In genomic region chr5:150906053-150907040, GRCm38 (mm10) we compare ENCODE assay signal across 9 mouse cellular contexts. TPM values are rescaled to one million over a fixed set of nuclear protein-coding genes. Genes with fewer than 3 reads are reported as not detected.
A peak's percentile ranks its signal among the peaks of the same experiment; 100 is the strongest.
DNase-seq lines count a peak whose midpoint lies in the region; ATAC-seq lines count a peak whose summit lies in the region.
"Had no signal": no experiment of that assay in that cellular context is flagged by ENCODE, and none has a peak within 500 bp of the region (broad histone marks: within the 10 kb centered on the region; RNA-seq: fewer than 3 reads in every experiment).

No protein-coding gene starts in this region.

- H3K27ac ChIP-seq in forebrain, embryonic 12.5 days: peak overlapping the region; percentile 94
- H3K27ac ChIP-seq in neural tube, embryonic 11.5 days (ENCODE audit: low read depth, low read length): peak overlapping the region; percentile 49; the same call in 1 of the 2 replicates

- 15% methylated on average over 9 of the region's 9 CpGs for WGBS in forebrain, embryonic 12.5 days
- 32% methylated on average over 9 of the region's 9 CpGs for WGBS in neural tube, embryonic 11.5 days

- H3K9me3 ChIP-seq in forebrain, embryonic 12.5 days: no peaks in the 10 kb centered on the region
- H3K9me3 ChIP-seq in neural tube, embryonic 11.5 days (ENCODE audit: control insufficient read depth, low read length): no peaks in the 10 kb centered on the region

- intact Hi-C loops in heart, postnatal 10 days (cut with DNase I): no loop called here

- DNase-seq in ZHBTc4 (ENCODE audit: low read depth, low spot score): peak; percentile 38
- peak; percentile 55 for DNase-seq in layer of hippocampus, adult 9-10 months (ENCODE audit: low spot score)
- peak; percentile 66 for DNase-seq in neural tube, embryonic 11.5 days (ENCODE audit: low spot score)
- no peak for DNase-seq in adrenal gland, postnatal 25 days
- no peak for DNase-seq in thymus, postnatal 10 days (ENCODE audit: low spot score in 2 of 2)
- DNase-seq in thymus, postnatal 36 days: no peak
- DNase-seq in heart, postnatal 10 days: no peak
- DNase-seq: liver, postnatal 0 days had no signal

- H3K4me1 ChIP-seq in forebrain, embryonic 12.5 days: peaks cover 18% of the 10 kb centered on the region
- H3K4me1 ChIP-seq in neural tube, embryonic 11.5 days (ENCODE audit: control insufficient read depth, insufficient read depth, low read length): no peaks in the 10 kb centered on the region

- H3K9ac ChIP-seq in forebrain, embryonic 12.5 days: peak overlapping the region; percentile 29; the same call in 1 of the 2 replicates
- peak overlapping the region; percentile 20; the same call in 1 of the 2 replicates for H3K9ac ChIP-seq in neural tube, embryonic 11.5 days (ENCODE audit: low read length)
- H3K9ac ChIP-seq: liver, postnatal 0 days had no signal

- no peak overlapping the region for H3K4me3 ChIP-seq in forebrain, embryonic 12.5 days (replicated peaks)
- H3K4me3 ChIP-seq in neural tube, embryonic 11.5 days (ENCODE audit: low read depth, low read length): no peak overlapping the region

- H3K27me3 ChIP-seq in forebrain, embryonic 12.5 days: no peaks in the 10 kb centered on the region
- no peaks in the 10 kb centered on the region for H3K27me3 ChIP-seq in neural tube, embryonic 11.5 days (ENCODE audit: control insufficient read depth, insufficient read depth, low read length)

- ATAC-seq in forebrain, embryonic 12.5 days (ENCODE audit: low FRiP score): peak; percentile 98
- peak; percentile 92 for ATAC-seq in neural tube, embryonic 11.5 days (ENCODE audit: insufficient read depth, low FRiP score, low TSS enrichment)
- ATAC-seq: liver, postnatal 0 days had no signal

- H3K4me2 ChIP-seq in forebrain, embryonic 12.5 days: peak overlapping the region; percentile 40
- H3K4me2 ChIP-seq in neural tube, embryonic 11.5 days (ENCODE audit: low read depth): peak overlapping the region; percentile 15; the same call in 1 of the 2 replicates

- no peaks in the 10 kb centered on the region for H3K36me3 ChIP-seq in forebrain, embryonic 12.5 days (replicated peaks)
- no peaks in the 10 kb centered on the region for H3K36me3 ChIP-seq in neural tube, embryonic 11.5 days (ENCODE audit: control insufficient read depth, insufficient read depth, low read length)

RNA-seq across cellular contexts. Expression of gene Kl, which starts 46.1 kb away (rescaled TPM):
- 0.19 and 0.20 TPM in 2 replicates for polyA plus RNA-seq in forebrain, embryonic 12.5 days (2016; fragmentation: Nextera tagmentation; extraction: Ambion mirVana)
- 0.26 and 0.32 TPM in 2 replicates for polyA plus RNA-seq in neural tube, embryonic 11.5 days (2014; fragmentation: Nextera tagmentation; extraction: Ambion mirVana)
- 0.12 TPM in 1 of 2 replicates, not detected in the other for total RNA-seq in adrenal gland, postnatal 25 days (2021)
- total RNA-seq in heart, postnatal 10 days (2021): under 1 TPM in 1 of 2 experiments, not detected in 1; 0.05 TPM

Comparison
In these comparisons a context has a peak if more than half of its experiments do, and no peak if none do; other contexts are left out.
1. DNase-seq: peak in ZHBTc4 (single experiment), layer of hippocampus, adult 9-10 months (single experiment) and neural tube, embryonic 11.5 days (single experiment); none in adrenal gland, postnatal 25 days (single experiment), thymus, postnatal 10 days (0 of 2), thymus, postnatal 36 days (0 of 2) and heart, postnatal 10 days (0 of 2).